Mouse (Mus musculus) CH12.LX (cell line): Measurements from ENCODE around the gene Osbp2. TPM values are rescaled to one million over a fixed set of nuclear protein-coding genes. Genes with fewer than 3 reads are reported as not detected.

ENCODE experiments used
- DNase-seq: peaks from one replicate; pipeline ENCODE4 v3.0.0-alpha.2; 2013; ENCODE audit errors: extremely low read depth
- H3K27ac ChIP-seq: 2 replicates; pipeline ENCODE4 v1.5.1; 2012; ENCODE audit warnings: low read depth, mild to moderate bottlenecking, control low read depth, moderate library complexity; ENCODE audit not compliant: insufficient read depth
- H3K27me3 ChIP-seq: replicated peaks from 2 replicates; pipeline ENCODE3; 2012; ENCODE audit warnings: inconsistent platforms
- H3K36me3 ChIP-seq, 2 experiments: replicated peaks in 1 of 2; 2 replicates each; pipeline versions ENCODE3 to v1.6.1; 2012; ENCODE audit warnings: inconsistent platforms in 1 of 2, low read length in 1 of 2, mild to moderate bottlenecking in 1 of 2, mixed read lengths in 1 of 2, moderate library complexity in 1 of 2; ENCODE audit not compliant: control insufficient read depth in 1 of 2, insufficient read depth in 1 of 2
- H3K4me1 ChIP-seq, 2 experiments: 2 replicates each; pipeline ENCODE4 v1.6.1; 2012; ENCODE audit warnings: inconsistent platforms in 1 of 2, moderate library complexity in 1 of 2; ENCODE audit not compliant: insufficient read depth in 2 of 2, control insufficient read depth in 1 of 2
- H3K4me2 ChIP-seq: 2 replicates; pipeline ENCODE4 v1.6.1; 2012; ENCODE audit warnings: low read depth, mild to moderate bottlenecking, control low read depth; ENCODE audit not compliant: poor library complexity, insufficient read depth, severe bottlenecking
- H3K4me3 ChIP-seq, 3 experiments: fragments of 150-350 bp in 1 of 3; sonication (generic) in 1 of 3; replicated peaks in 1 of 3; 2 replicates each; pipeline versions ENCODE3 to v1.5.1; 2011 to 2012; ENCODE audit warnings: low read depth in 2 of 3, low read length in 2 of 3, mild to moderate bottlenecking in 2 of 3, moderate library complexity in 2 of 3, control low read depth in 1 of 3, improper control_type of control experiment in 1 of 3, inconsistent platforms in 1 of 3, mixed read lengths in 1 of 3; ENCODE audit not compliant: poor library complexity in 1 of 3
- H3K79me2 ChIP-seq: replicated peaks from 2 replicates; pipeline ENCODE4 v1.6.1; 2012; ENCODE audit warnings: mild to moderate bottlenecking, moderate library complexity; ENCODE audit not compliant: control insufficient read depth, poor library complexity, insufficient read depth, severe bottlenecking; ENCODE audit errors: extremely low read depth
- H3K9ac ChIP-seq: 2 replicates; pipeline ENCODE4 v1.6.1; 2012; ENCODE audit warnings: low read depth, mild to moderate bottlenecking, control low read depth, moderate library complexity; ENCODE audit not compliant: insufficient read depth
- H3K9me3 ChIP-seq: replicated peaks from 2 replicates; pipeline ENCODE3; 2012; ENCODE audit warnings: low read length, inconsistent platforms, mixed read lengths
- BHLHE40 ChIP-seq: IDR thresholded peaks from 2 replicates; pipeline ENCODE4 v1.6.1; 2011; ENCODE audit warnings: mild to moderate bottlenecking, low read depth, low read length, improper control_type of control experiment
- EP300 ChIP-seq: IDR thresholded peaks from 2 replicates; pipeline ENCODE4 v1.6.1; 2011; ENCODE audit warnings: low read length, improper control_type of control experiment
- ETS1 ChIP-seq: conservative IDR thresholded peaks from 2 replicates; pipeline ENCODE4 v1.6.1; 2012; ENCODE audit warnings: low read depth, mild to moderate bottlenecking, inconsistent platforms, low read length, improper control_type of control experiment, moderate library complexity
- IRF4 ChIP-seq: IDR thresholded peaks from 2 replicates; pipeline ENCODE4 v1.6.1; 2014; ENCODE audit warnings: low read depth, mild to moderate bottlenecking, inconsistent platforms, low read length, improper control_type of control experiment
- JUN ChIP-seq: IDR thresholded peaks from 2 replicates; pipeline ENCODE4 v1.6.1; 2011; ENCODE audit warnings: low read depth, mild to moderate bottlenecking, low read length, improper control_type of control experiment, moderate library complexity; ENCODE audit not compliant: insufficient read depth
- JUND ChIP-seq: conservative IDR thresholded peaks from 2 replicates; pipeline ENCODE4 v1.6.1; 2011; ENCODE audit warnings: low read depth, low read length, improper control_type of control experiment
- MAFK ChIP-seq: IDR thresholded peaks from 2 replicates; pipeline ENCODE4 v1.6.1; 2011; ENCODE audit warnings: low read length, improper control_type of control experiment; ENCODE audit not compliant: insufficient replicate concordance
- MEF2A ChIP-seq: IDR thresholded peaks from 2 replicates; pipeline ENCODE4 v1.6.1; 2014; ENCODE audit warnings: low read depth, mild to moderate bottlenecking, inconsistent platforms, low read length, improper control_type of control experiment, borderline replicate concordance
- MXI1 ChIP-seq: IDR thresholded peaks from 2 replicates; pipeline ENCODE4 v1.6.1; 2011; ENCODE audit warnings: mild to moderate bottlenecking, low read depth, low read length, improper control_type of control experiment
- MYC ChIP-seq: IDR thresholded peaks from 2 replicates; pipeline ENCODE4 v1.6.1; 2011; ENCODE audit warnings: low read depth, mild to moderate bottlenecking, improper control_type of control experiment, low read length
- NELFE ChIP-seq: IDR thresholded peaks from 2 replicates; pipeline ENCODE4 v1.6.1; 2011; ENCODE audit warnings: low read depth, low read length, improper control_type of control experiment
- NRF1 ChIP-seq: IDR thresholded peaks from 2 replicates; pipeline ENCODE4 v1.6.1; 2014; ENCODE audit warnings: low read depth, mild to moderate bottlenecking, inconsistent platforms, low read length, improper control_type of control experiment, moderate library complexity
- PAX5 ChIP-seq: IDR thresholded peaks from 2 replicates; pipeline ENCODE4 v1.6.1; 2012; ENCODE audit warnings: low read length, inconsistent platforms, mixed read lengths
- RAD21 ChIP-seq: IDR thresholded peaks from 2 replicates; pipeline ENCODE4 v1.6.1; 2011; ENCODE audit warnings: low read depth, mild to moderate bottlenecking, low read length, improper control_type of control experiment, moderate library complexity
- RCOR1 ChIP-seq: conservative IDR thresholded peaks from 2 replicates; pipeline ENCODE4 v1.6.1; 2012; ENCODE audit warnings: low read depth, mild to moderate bottlenecking, inconsistent platforms, low read length, improper control_type of control experiment
- SIN3A ChIP-seq: IDR thresholded peaks from 2 replicates; pipeline ENCODE4 v1.6.1; 2012; ENCODE audit warnings: low read length, improper control_type of control experiment, inconsistent platforms
- SMC3 ChIP-seq: IDR thresholded peaks from 2 replicates; pipeline ENCODE4 v1.6.1; 2011; ENCODE audit warnings: low read depth, low read length, improper control_type of control experiment
- USF2 ChIP-seq: conservative IDR thresholded peaks from 2 replicates; pipeline ENCODE4 v1.6.1; 2011; ENCODE audit warnings: low read depth, low read length, improper control_type of control experiment
- ZC3H11A ChIP-seq: IDR thresholded peaks from 2 replicates; pipeline ENCODE4 v1.6.1; 2012; ENCODE audit warnings: low read depth, mild to moderate bottlenecking, inconsistent platforms, low read length, improper control_type of control experiment
- ZMIZ1 ChIP-seq: IDR thresholded peaks from 2 replicates; pipeline ENCODE4 v1.6.1; 2012; ENCODE audit warnings: low read depth, mild to moderate bottlenecking, inconsistent platforms, low read length, improper control_type of control experiment
- dilution Hi-C: fragments of 300-500 bp; cut with MboI; formaldehyde crosslinking; loops from 2 replicates; pipeline ENCODE4 v1.14.3; 2020; ENCODE audit warnings: low sequenced_read_pairs; ENCODE audit not compliant: extremely low pct_unique_long_range_greater_than_20kb, extremely low pct_ligation_motif_present
- in situ Hi-C: fragments of 300-500 bp; cut with MboI; formaldehyde crosslinking; loops from 3 replicates; pipeline ENCODE4 v1.14.3; 2019; ENCODE audit warnings: low sequenced_read_pairs, low pct_ligation_motif_present, low pct_unique_long_range_greater_than_20kb, mixed read lengths
- polyA plus RNA-seq: library from polyadenylated mRNA; unstranded; fragments of >175 nt; gene quantifications from 2 replicates; pipeline ENCODE4 v1.2.1, GENCODE M21; 2012; ENCODE audit warnings: low read depth; ENCODE audit not compliant: insufficient read length
- total RNA-seq, 2 experiments: library from RNA; depleted of rRNA; stranded (reverse); fragments of 300-350 nt in 1 of 2; fragments of >200 nt in 1 of 2; gene quantifications; 2 replicates each; pipeline ENCODE4 v1.2.3; 2012 to 2014

Gene Osbp2
- total and polyA plus RNA-seq, 3 experiments = not detected

GRCm38 (mm10) chr11:3733933-3734636 is 129.6 kb downstream of the Osbp2 start:
- dilution Hi-C loops = no loop called here
- no peaks in the 10 kb centered on the region for H3K9me3 ChIP-seq
- H3K36me3 ChIP-seq = no peaks in the 10 kb centered on the region
- in situ Hi-C loops = no loop called here
- no peak for DNase-seq
- peaks cover 0 to 10% of the 10 kb centered on the region in 2 experiments; a peak in 2 of 4 replicates for H3K4me1 ChIP-seq
- H3K79me2 ChIP-seq = no peaks in the 10 kb centered on the region
- H3K4me3 ChIP-seq = no peak overlapping the region
- no peak overlapping the region for H3K9ac ChIP-seq
- TF ChIP-seq MYC (no peak), PAX5 (no peak), USF2 (no peak), RCOR1 (no peak), ZMIZ1 (no peak), JUND (no peak), SIN3A (no peak), IRF4 (no peak), ETS1 (no peak), ZC3H11A (no peak), EP300 (no peak), MEF2A (no peak), NRF1 (no peak)
- H3K27ac ChIP-seq = no peak overlapping the region
- no peak overlapping the region for H3K4me2 ChIP-seq
- H3K27me3 ChIP-seq = peaks cover 23% of the 10 kb centered on the region

- H3K4me1 ChIP-seq = peaks cover 0 to 10% of the 10 kb centered on the region in 2 experiments; a peak in 2 of 4 replicates
- no peaks in the 10 kb centered on the region for H3K79me2 ChIP-seq
- H3K4me2 ChIP-seq = no peak overlapping the region
- dilution Hi-C loops (no loop called here), in situ Hi-C loops (no loop called here)
- H3K27me3 ChIP-seq = peaks cover 26% of the 10 kb centered on the region
- no peak overlapping the region for H3K9ac ChIP-seq
- no peak overlapping the region for H3K27ac ChIP-seq
- no peak for TF ChIP-seq MXI1
- TF ChIP-seq MAFK = no peak
- no peak for TF ChIP-seq ETS1
- no peak for TF ChIP-seq RAD21
- no peak for TF ChIP-seq JUN
- TF ChIP-seq PAX5 = no peak
- no peak for TF ChIP-seq SMC3
- no peak for TF ChIP-seq NELFE
- TF ChIP-seq BHLHE40 = no peak
- TF ChIP-seq MEF2A = no peak
- H3K9me3 ChIP-seq = no peaks in the 10 kb centered on the region
- DNase-seq = no peak
- no peak overlapping the region for H3K4me3 ChIP-seq
- no peaks in the 10 kb centered on the region for H3K36me3 ChIP-seq
These were observed 132.2 kb downstream of the Osbp2 start for GRCm38 (mm10) chr11:3731469-3731868.
